Mouse (Mus musculus) midbrain, postnatal 0 days (tissue): ENCODE results near the gene Otx2. TPM values are rescaled to one million over a fixed set of nuclear protein-coding genes. Genes with fewer than 3 reads are reported as not detected.

Source experiments
- ATAC-seq: fragments of 200-750 bp; cut with Nextera tagmentation; 2 replicates; pipeline ENCODE4 v1.8.0; 2017; ENCODE audit warnings: moderate number of reproducible peaks, mild to moderate bottlenecking, moderate TSS enrichment, moderate library complexity; ENCODE audit not compliant: low FRiP score
- DNase-seq: peaks from one replicate; pipeline ENCODE4 v3.0.0-alpha.2; 2015; ENCODE audit warnings: low spot score
- H3K27ac ChIP-seq: fragments of 300-500 bp; sonication (generic); 2 replicates; pipeline ENCODE4 v1.5.1; 2014; ENCODE audit warnings: low read depth, mild to moderate bottlenecking, low read length, mixed read lengths
- H3K27me3 ChIP-seq: fragments of 300-500 bp; sonication (generic); 2 replicates; pipeline ENCODE4 v1.6.1; 2014; ENCODE audit warnings: low read length, control low read depth, mixed read lengths; ENCODE audit not compliant: insufficient read depth
- H3K36me3 ChIP-seq: fragments of 300-500 bp; sonication (generic); 2 replicates; pipeline ENCODE4 v1.6.1; 2014; ENCODE audit warnings: low read length, control low read depth, mixed read lengths; ENCODE audit not compliant: insufficient read depth
- H3K4me1 ChIP-seq: fragments of 300-500 bp; sonication (generic); 2 replicates; pipeline ENCODE4 v1.6.1; 2014; ENCODE audit warnings: mild to moderate bottlenecking, control low read depth, antibody characterized with exemption, low read length, mixed read lengths; ENCODE audit not compliant: insufficient read depth
- H3K4me2 ChIP-seq: fragments of 300-500 bp; sonication (generic); 2 replicates; pipeline ENCODE4 v1.6.1; 2014; ENCODE audit warnings: low read depth, mild to moderate bottlenecking, low read length, mixed read lengths; ENCODE audit not compliant: poor library complexity, severe bottlenecking
- H3K4me3 ChIP-seq: fragments of 300-500 bp; sonication (generic); 2 replicates; pipeline ENCODE4 v1.5.1; 2014; ENCODE audit warnings: low read depth, mild to moderate bottlenecking, low read length, moderate library complexity
- H3K9ac ChIP-seq: fragments of 300-500 bp; sonication (generic); replicated peaks from 2 replicates; pipeline ENCODE4 v1.6.1; 2014; ENCODE audit warnings: mild to moderate bottlenecking, low read length, moderate library complexity, mixed read lengths; ENCODE audit not compliant: poor library complexity, severe bottlenecking
- H3K9me3 ChIP-seq: fragments of 300-500 bp; sonication (generic); 2 replicates; pipeline ENCODE4 v1.6.1; 2016; ENCODE audit warnings: low read length, control low read depth
- CTCF ChIP-seq: IDR thresholded peaks from 2 replicates; pipeline ENCODE4 v1.5.1; 2016; ENCODE audit warnings: antibody characterized with exemption, mild to moderate bottlenecking
- WGBS: fragments of 180-500 bp; shearing (Covaris S2); extraction: QIAGEN DNeasy Blood & Tissue Kit; methylation state at CpG from one replicate; pipeline ENCODE4 v1.1.7; 2014; 5-methylcytosine and 5-hydroxymethylcytosine counted together
- polyA plus RNA-seq: library from polyadenylated mRNA; unstranded; fragments of >200 nt; fragmentation: Nextera tagmentation; extraction: Ambion mirVana; gene quantifications from 2 replicates; pipeline ENCODE4 v1.2.1, GENCODE M21; 2015
- total RNA-seq: library from RNA; depleted of rRNA; stranded (reverse); fragments of >200 nt; gene quantifications from 2 replicates; pipeline ENCODE4 v1.2.3, GENCODE M21; 2014

Gene Otx2
- total and polyA plus RNA-seq, 2 experiments from 2014 or later: 62.0 to 93.2 TPM

DNA sequence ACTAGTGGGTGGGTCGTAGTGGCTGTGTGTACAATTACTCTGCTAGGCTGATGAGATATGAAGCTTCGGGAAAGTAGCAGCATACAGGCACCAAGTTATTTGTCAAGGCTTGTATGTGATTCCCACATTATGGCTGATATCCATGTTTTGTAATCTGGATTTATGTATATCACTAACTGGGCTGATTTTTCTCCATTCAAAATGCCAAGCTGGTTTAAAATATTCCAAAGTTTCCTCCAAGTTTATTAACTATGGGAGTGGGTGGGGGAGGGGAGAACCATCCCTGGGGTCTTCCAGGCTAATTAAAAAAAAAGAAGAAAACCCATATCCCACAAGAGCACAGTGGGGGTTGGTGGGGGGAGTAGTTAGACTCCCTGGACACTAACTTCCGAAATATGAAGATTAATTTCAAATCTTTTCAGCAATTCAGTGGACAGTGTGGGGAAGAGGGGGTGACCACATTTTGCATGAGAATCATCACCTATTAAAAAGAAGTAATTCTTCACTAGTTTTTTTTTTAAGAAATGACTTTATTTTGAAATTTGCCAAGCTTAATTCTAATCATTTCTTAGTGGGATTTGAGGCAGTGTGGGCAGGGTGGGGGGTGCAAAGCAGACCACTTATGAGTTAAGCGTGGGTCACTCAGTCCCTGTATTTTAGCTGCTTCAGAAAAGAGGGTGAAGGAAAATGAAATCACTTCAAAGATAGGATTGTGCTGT is 2.7 kb downstream of the Otx2 start:
- Histone ChIP-seq H3K4me3 (peak overlapping the region; percentile 43), H3K27me3 (peaks cover 10% of the 10 kb centered on the region; the same call in 1 of the 2 replicates), H3K9ac (peak overlapping the region; percentile 0; the same call in 1 of the 2 replicates), H3K9me3 (no peaks in the 10 kb centered on the region), H3K4me2 (peak overlapping the region; percentile 73), H3K4me1 (0 out of 2 replicates have a peak, but pooled peaks cover 2% of the 10 kb centered on the region), H3K36me3 (no peaks in the 10 kb centered on the region), H3K27ac (peak overlapping the region; percentile 82)
- WGBS: 36% methylated on average over 4 of the region's 4 CpGs
- ATAC-seq (no peak), DNase-seq (no peak)
- no peak for TF ChIP-seq CTCF

DNA sequence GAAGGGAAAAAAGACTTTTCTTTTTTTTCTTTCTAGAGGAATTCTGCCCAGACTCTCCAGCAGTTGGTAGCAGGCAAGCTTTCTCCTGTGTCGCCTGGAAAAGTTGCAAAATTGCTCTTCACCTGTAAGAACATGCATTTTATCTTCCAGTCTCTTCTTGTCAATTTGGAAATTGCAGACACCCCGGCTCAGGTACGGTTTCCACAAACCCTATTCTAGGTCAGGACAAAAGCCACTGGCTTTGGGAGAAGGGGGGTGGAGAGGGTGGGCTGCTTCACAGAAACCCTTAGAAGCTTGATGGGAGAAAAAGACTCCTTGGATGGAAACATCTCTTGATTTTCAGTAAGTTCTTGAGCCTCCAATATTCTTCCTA is 3.4 kb downstream of the Otx2 start:
- WGBS: 24% methylated on average over 3 of the region's 3 CpGs
- H3K36me3 ChIP-seq: no peaks in the 10 kb centered on the region
- H3K9me3 ChIP-seq: no peaks in the 10 kb centered on the region
- H3K27ac ChIP-seq: peak overlapping the region; percentile 82
- H3K4me2 ChIP-seq: peak overlapping the region; percentile 73
- H3K4me1 ChIP-seq: 0 out of 2 replicates have a peak, but pooled peaks cover 2% of the 10 kb centered on the region
- no peak for TF ChIP-seq CTCF
- peaks cover 10% of the 10 kb centered on the region; the same call in 1 of the 2 replicates for H3K27me3 ChIP-seq
- no peak for DNase-seq
- H3K9ac ChIP-seq: peak overlapping the region; percentile 36; the same call in 1 of the 2 replicates
- H3K4me3 ChIP-seq: peak overlapping the region; percentile 43; the same call in 1 of the 2 replicates
- no peak for ATAC-seq

DNA sequence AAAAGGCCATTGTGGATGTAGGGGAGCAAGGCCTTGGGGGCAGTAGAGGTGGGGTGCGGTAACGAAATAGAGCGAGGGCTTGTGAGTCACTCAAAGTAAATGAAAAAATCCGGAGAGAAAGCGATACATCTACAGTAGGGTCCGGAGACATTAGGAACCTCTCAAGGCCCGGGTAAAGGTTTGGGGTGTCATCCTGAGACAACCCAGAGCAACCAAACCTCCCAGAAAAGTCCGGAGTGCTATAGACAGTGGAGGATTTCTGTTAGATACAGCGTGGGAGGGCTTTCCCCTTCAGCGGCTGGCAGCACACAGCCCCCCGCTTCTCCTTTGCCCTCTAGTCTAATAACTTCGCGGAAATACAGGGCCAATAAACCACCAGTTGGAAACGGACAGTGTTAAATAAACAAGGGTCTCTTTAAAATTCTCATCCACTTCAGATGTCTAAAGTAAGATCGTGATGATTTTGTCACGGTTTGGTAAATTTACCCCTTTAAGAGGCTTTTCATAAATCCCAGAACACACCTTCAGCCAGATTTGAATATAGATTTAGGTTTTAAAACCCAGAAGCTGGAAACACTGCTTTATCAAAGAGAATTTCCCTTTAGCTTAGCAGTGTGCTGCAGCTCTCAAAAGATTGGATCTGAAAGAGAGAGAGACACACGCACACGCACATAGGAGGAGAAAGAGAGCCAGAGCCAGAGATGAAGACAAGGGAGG is 3.9 kb downstream of the Otx2 start:
- H3K27me3 ChIP-seq: peaks cover 9% of the 10 kb centered on the region; the same call in 1 of the 2 replicates
- ATAC-seq: no peak

DNA sequence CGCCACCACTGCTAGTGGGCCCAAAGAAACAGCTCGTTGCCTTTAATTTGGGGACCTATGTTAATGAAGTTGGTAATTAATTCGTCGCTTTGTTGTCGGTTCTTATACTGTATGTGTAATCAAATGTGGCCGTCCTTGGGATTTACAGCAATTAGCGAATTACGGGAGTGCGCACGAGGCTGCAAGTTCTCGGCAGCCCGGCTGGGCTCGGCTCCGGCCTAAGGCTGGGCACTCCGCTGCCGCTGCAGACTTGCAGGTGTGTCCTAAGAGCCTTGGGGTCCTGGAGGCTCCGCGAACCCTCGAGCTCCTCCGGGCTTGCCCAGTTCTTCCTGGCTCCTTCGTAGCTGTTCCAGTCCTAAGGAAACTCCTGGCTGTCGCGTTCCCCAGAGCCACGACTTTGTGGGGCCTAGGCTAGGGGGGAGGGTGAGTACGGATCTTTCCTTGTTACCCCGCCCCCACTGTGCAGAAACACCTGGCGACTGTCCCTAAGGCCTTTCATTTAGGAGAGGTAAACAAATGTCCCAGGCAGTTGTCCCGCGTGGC is 4.8 kb downstream of the Otx2 start:
- TF ChIP-seq CTCF: no peak
- ATAC-seq: no peak
- Histone ChIP-seq H3K9ac (peak overlapping the region; percentile 61), H3K4me1 (no peaks in the 10 kb centered on the region), H3K36me3 (no peaks in the 10 kb centered on the region), H3K27me3 (peaks cover 5% of the 10 kb centered on the region; the same call in 1 of the 2 replicates), H3K4me2 (peak overlapping the region; percentile 73), H3K27ac (peak overlapping the region; percentile 82), H3K4me3 (peak overlapping the region; percentile 43), H3K9me3 (no peaks in the 10 kb centered on the region)
- WGBS: 4% methylated on average over 29 of the region's 29 CpGs
- no peak for DNase-seq

More for the DNA sequence above, 3.9 kb downstream of the Otx2 start:
- Histone ChIP-seq H3K4me2 (peak overlapping the region; percentile 73), H3K36me3 (no peaks in the 10 kb centered on the region), H3K4me1 (0 out of 2 replicates have a peak, but pooled peaks cover 2% of the 10 kb centered on the region), H3K27ac (peak overlapping the region; percentile 82), H3K9me3 (no peaks in the 10 kb centered on the region), H3K9ac (peak overlapping the region; percentile 36; the same call in 1 of the 2 replicates), H3K4me3 (peak overlapping the region; percentile 43; the same call in 1 of the 2 replicates)
- no peak for TF ChIP-seq CTCF
- WGBS: 11% methylated on average over 18 of the region's 18 CpGs
- no peak for DNase-seq

DNA sequence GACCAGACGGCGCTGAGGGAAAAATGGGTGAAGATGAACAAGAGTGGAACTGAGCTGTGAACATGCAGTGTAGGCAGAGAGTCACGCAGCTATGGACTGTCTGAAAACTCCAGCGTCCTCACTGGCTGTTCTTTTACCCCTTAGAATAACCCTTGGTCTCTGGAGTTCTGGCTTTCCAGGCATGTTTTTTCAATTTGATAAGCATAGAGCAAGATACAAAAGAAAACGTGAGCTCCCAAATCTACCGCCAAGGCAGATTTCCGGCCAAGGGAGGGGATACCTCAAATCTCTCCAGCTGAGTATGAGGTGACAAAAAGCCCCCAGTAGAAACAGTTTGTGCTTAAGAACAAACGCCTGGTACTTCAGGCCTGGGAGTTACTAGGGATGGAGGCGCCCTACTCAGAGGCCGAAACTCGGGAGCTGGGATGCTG is 5.6 kb downstream of the Otx2 start:
- no peak for ATAC-seq
- H3K27ac ChIP-seq: peak overlapping the region; percentile 82

More for the DNA sequence above, 5.6 kb downstream of the Otx2 start:
- Histone ChIP-seq H3K9ac (peak overlapping the region; percentile 44; the same call in 1 of the 2 replicates), H3K36me3 (no peaks in the 10 kb centered on the region), H3K4me2 (peak overlapping the region; percentile 73), H3K4me1 (no peaks in the 10 kb centered on the region), H3K27me3 (peaks cover 5% of the 10 kb centered on the region; the same call in 1 of the 2 replicates), H3K4me3 (peak overlapping the region; percentile 43; the same call in 1 of the 2 replicates), H3K9me3 (no peaks in the 10 kb centered on the region)
- DNase-seq: no peak
- TF ChIP-seq CTCF: no peak
- 24% methylated on average over 11 of the region's 11 CpGs for WGBS
